23 mouse cellular contexts compared by ENCODE assay signal in genomic region chr5:96682777-96683176, GRCm38 (mm10).
"Had no signal": no experiment of that assay in that cellular context is flagged by ENCODE, and none has a peak within 500 bp of the region (broad histone marks: within the 10 kb centered on the region; RNA-seq: fewer than 3 reads in every experiment).

No protein-coding gene starts in this region.

- H3K27me3 ChIP-seq: kidney, embryonic 15.5 days; liver, embryonic 12.5 days; liver, embryonic 15.5 days; lung, embryonic 15.5 days; megakaryocyte, embryonic 14.5 days; midbrain, embryonic 13.5 days had no signal

- H3K4me2 ChIP-seq: kidney, embryonic 15.5 days; liver, embryonic 12.5 days; liver, embryonic 15.5 days; lung, embryonic 15.5 days; midbrain, embryonic 13.5 days had no signal

- H3K4me1 ChIP-seq: kidney, embryonic 15.5 days; liver, embryonic 12.5 days; liver, embryonic 15.5 days; lung, embryonic 15.5 days; megakaryocyte, embryonic 14.5 days had no signal

- H3K4me3 ChIP-seq: kidney, embryonic 15.5 days; liver, embryonic 12.5 days; liver, embryonic 15.5 days; lung, embryonic 15.5 days; megakaryocyte, embryonic 14.5 days; midbrain, embryonic 10.5 days; midbrain, embryonic 13.5 days had no signal

- DNase-seq: kidney, adult 11 months; kidney, adult 8-10 months; kidney, postnatal 10 days; kidney, postnatal 36 days; liver; lung, adult 18-20 months; lung, postnatal 10 days; lung, postnatal 36 days; right cerebral cortex, adult 18-20 months; right cerebral cortex, postnatal 14 days; right cerebral cortex, postnatal 4 days; thymus, adult 2 months; thymus, postnatal 14 days; thymus, postnatal 4 days had no signal

- H3K9me3 ChIP-seq: liver, embryonic 12.5 days; liver, embryonic 15.5 days; lung, embryonic 15.5 days; megakaryocyte, embryonic 14.5 days; midbrain, embryonic 10.5 days; midbrain, embryonic 13.5 days had no signal

- H3K9ac ChIP-seq: kidney, embryonic 15.5 days; liver, embryonic 12.5 days; liver, embryonic 15.5 days; lung, embryonic 15.5 days; midbrain, embryonic 13.5 days had no signal

- ATAC-seq: liver, embryonic 12.5 days; midbrain, embryonic 13.5 days; midbrain, embryonic 16.5 days had no signal

- H3K27ac ChIP-seq: kidney, embryonic 15.5 days; liver, embryonic 12.5 days; liver, embryonic 15.5 days; lung, embryonic 15.5 days; midbrain, embryonic 10.5 days; midbrain, embryonic 13.5 days; stomach, postnatal 0 days had no signal

- H3K36me3 ChIP-seq: liver, embryonic 12.5 days; liver, embryonic 15.5 days; midbrain, embryonic 10.5 days; midbrain, embryonic 13.5 days had no signal
